Comparison of ENCODE assay signal across 9 mouse cellular contexts in genomic region chr10:115817056-115817724, GRCm38 (mm10). TPM values are rescaled to one million over a fixed set of nuclear protein-coding genes. Genes with fewer than 3 reads are reported as not detected.
A peak's percentile ranks its signal among the peaks of the same experiment; 100 is the strongest.
DNase-seq lines count a peak whose midpoint lies in the region; ATAC-seq and TF ChIP-seq lines count a peak whose summit lies in the region.
"Had no signal": no experiment of that assay in that cellular context is flagged by ENCODE, and none has a peak within 500 bp of the region (broad histone marks: within the 10 kb centered on the region; RNA-seq: fewer than 3 reads in every experiment).

No protein-coding gene starts in this region.

- TF ChIP-seq EP300 in liver, embryonic 14.5 days (IDR thresholded peaks at IDR 0.05; ENCODE audit: low read depth) = peak; percentile 51

- H3K4me3 ChIP-seq in embryonic facial prominence, embryonic 14.5 days (ENCODE audit: low read depth, low read length) = no peak overlapping the region
- no peak overlapping the region for H3K4me3 ChIP-seq in embryonic facial prominence, embryonic 10.5 days
- peak overlapping the region; percentile 88 to 98 for H3K4me3 ChIP-seq in liver, embryonic 14.5 days (ENCODE audit: insufficient read depth in 1 of 2, low read depth in 2 of 2, low read length in 2 of 2)
- no peak overlapping the region for H3K4me3 ChIP-seq in hindbrain, embryonic 11.5 days (ENCODE audit: low read depth, low read length)

- no peak overlapping the region for H3K4me2 ChIP-seq in embryonic facial prominence, embryonic 14.5 days (ENCODE audit: low read depth, low read length)
- peak overlapping the region; percentile 71 for H3K4me2 ChIP-seq in liver, embryonic 14.5 days (ENCODE audit: low read depth)
- H3K4me2 ChIP-seq in hindbrain, embryonic 11.5 days (replicated peaks; ENCODE audit: low read depth, low read length) = no peak overlapping the region

- no peak overlapping the region for H3K9ac ChIP-seq in embryonic facial prominence, embryonic 14.5 days (ENCODE audit: low read depth, low read length)
- H3K9ac ChIP-seq in liver, embryonic 14.5 days (replicated peaks) = peak overlapping the region; percentile 97
- no peak overlapping the region for H3K9ac ChIP-seq in hindbrain, embryonic 11.5 days (ENCODE audit: low read depth, low read length)

- no peaks in the 10 kb centered on the region for H3K4me1 ChIP-seq in embryonic facial prominence, embryonic 14.5 days (ENCODE audit: control insufficient read depth, insufficient read depth, low read length)
- peaks cover 9% of the 10 kb centered on the region for H3K4me1 ChIP-seq in embryonic facial prominence, embryonic 10.5 days
- H3K4me1 ChIP-seq in liver, embryonic 14.5 days (replicated peaks; ENCODE audit: control insufficient read depth in 2 of 2, insufficient read depth in 2 of 2, low read length in 1 of 2) = peaks cover 7 to 28% of the 10 kb centered on the region in 2 experiments
- no peaks in the 10 kb centered on the region for H3K4me1 ChIP-seq in hindbrain, embryonic 11.5 days (replicated peaks; ENCODE audit: control insufficient read depth, insufficient read depth, low read length)

- ATAC-seq in embryonic facial prominence, embryonic 14.5 days (ENCODE audit: low read depth) = no peak
- peak; percentile 65 to 80; a peak in 3 of 4 replicates for ATAC-seq in hematopoietic stem cell, adult 5-6 weeks (replicated peaks in 1 of 2; ENCODE audit: insufficient read depth in 1 of 2, low FRiP score in 2 of 2, low TSS enrichment in 1 of 2, low read depth in 1 of 2, poor library complexity in 2 of 2, severe bottlenecking in 2 of 2)
- peak; percentile 100 for ATAC-seq in liver, embryonic 14.5 days (ENCODE audit: insufficient read depth)
- no peak for ATAC-seq in hindbrain, embryonic 11.5 days (ENCODE audit: low FRiP score)

- H3K27ac ChIP-seq in embryonic facial prominence, embryonic 14.5 days (replicated peaks; ENCODE audit: low read depth, low read length) = peak overlapping the region; percentile 28; the same call in 1 of the 2 replicates
- H3K27ac ChIP-seq in embryonic facial prominence, embryonic 10.5 days (replicated peaks) = no peak overlapping the region
- peak overlapping the region; percentile 99 for H3K27ac ChIP-seq in liver, embryonic 14.5 days
- H3K27ac ChIP-seq in hindbrain, embryonic 11.5 days (ENCODE audit: low read depth, low read length) = no peak overlapping the region

- no peak for DNase-seq in embryonic facial prominence, embryonic 14.5 days (ENCODE audit: low spot score)
- no peak for DNase-seq in embryonic facial prominence, embryonic 10.5 days (ENCODE audit: low spot score)
- DNase-seq in liver, embryonic 14.5 days (ENCODE audit: low read depth in 3 of 3, low spot score in 3 of 3) = peak; percentile 74 to 81 (median 76)
- DNase-seq in skeletal muscle tissue, adult 2 months (ENCODE audit: low read depth, low spot score) = peak; percentile 42
- no peak for DNase-seq in retina, postnatal 1 day
- no peak for DNase-seq in layer of hippocampus, adult 9-10 months (ENCODE audit: low spot score)
- no peak for DNase-seq in hindbrain, embryonic 11.5 days (ENCODE audit: low spot score)
- DNase-seq: embryo, embryonic 11 days had no signal

- no peaks in the 10 kb centered on the region for H3K36me3 ChIP-seq in embryonic facial prominence, embryonic 14.5 days (ENCODE audit: control insufficient read depth, insufficient read depth, low read length)
- no peaks in the 10 kb centered on the region for H3K36me3 ChIP-seq in embryonic facial prominence, embryonic 10.5 days (replicated peaks)
- H3K36me3 ChIP-seq in liver, embryonic 14.5 days (replicated peaks; ENCODE audit: control insufficient read depth, insufficient read depth, low read depth) = peaks cover 17% of the 10 kb centered on the region
- no peaks in the 10 kb centered on the region for H3K36me3 ChIP-seq in hindbrain, embryonic 11.5 days (ENCODE audit: control insufficient read depth, insufficient read depth, low read length)

- no peaks in the 10 kb centered on the region for H3K27me3 ChIP-seq in embryonic facial prominence, embryonic 14.5 days (replicated peaks; ENCODE audit: control insufficient read depth, insufficient read depth, low read length)
- no peaks in the 10 kb centered on the region for H3K27me3 ChIP-seq in embryonic facial prominence, embryonic 10.5 days (replicated peaks; ENCODE audit: low read depth, poor library complexity, severe bottlenecking)
- H3K27me3 ChIP-seq in liver, embryonic 14.5 days (ENCODE audit: control insufficient read depth, insufficient read depth, low read length) = no peaks in the 10 kb centered on the region
- no peaks in the 10 kb centered on the region for H3K27me3 ChIP-seq in hindbrain, embryonic 11.5 days (ENCODE audit: control insufficient read depth, insufficient read depth, low read length)

- TF ChIP-seq CTCF in liver, embryonic 14.5 days (IDR thresholded peaks at IDR 0.05; ENCODE audit: low read depth) = no peak

- H3K9me3 ChIP-seq in embryonic facial prominence, embryonic 14.5 days (ENCODE audit: control insufficient read depth, low read length) = no peaks in the 10 kb centered on the region
- no peaks in the 10 kb centered on the region for H3K9me3 ChIP-seq in embryonic facial prominence, embryonic 10.5 days
- no peaks in the 10 kb centered on the region for H3K9me3 ChIP-seq in liver, embryonic 14.5 days (ENCODE audit: control insufficient read depth, low read length)
- no peaks in the 10 kb centered on the region for H3K9me3 ChIP-seq in hindbrain, embryonic 11.5 days (ENCODE audit: control insufficient read depth, low read length)

- 48% methylated on average over 13 of the region's 13 CpGs for WGBS in embryonic facial prominence, embryonic 14.5 days
- 60% methylated on average over 13 of the region's 13 CpGs for WGBS in embryonic facial prominence, embryonic 10.5 days
- 7% methylated on average over 13 of the region's 13 CpGs for WGBS in liver, embryonic 14.5 days (ENCODE audit: insufficient replicate concordance)
- 69% methylated on average over 13 of the region's 13 CpGs for WGBS in hindbrain, embryonic 11.5 days

RNA-seq across cellular contexts. Expression of gene Tspan8, which starts 0.6 kb away (rescaled TPM):
- 5.3 and 6.3 TPM in 2 replicates for polyA plus RNA-seq in embryonic facial prominence, embryonic 14.5 days (2014; fragmentation: Nextera tagmentation; extraction: Ambion mirVana)
- polyA plus RNA-seq in embryonic facial prominence, embryonic 10.5 days (2016; fragmentation: Nextera tagmentation; extraction: Ambion mirVana) = 0.34 and 0.76 TPM in 2 replicates
- 5.0 and 9.9 TPM in 2 replicates for total RNA-seq in hematopoietic stem cell, adult 5-6 weeks (2017)
- polyA plus RNA-seq in liver, embryonic 14.5 days (2012; rRNA removed) = 27.4 and 34.6 TPM in 2 replicates
- 58.0 and 72.8 TPM in 2 replicates for polyA plus RNA-seq in liver, embryonic 14.5 days (2014; fragmentation: Nextera tagmentation; extraction: Ambion mirVana)
- 1.4 and 1.5 TPM in 2 replicates for polyA plus RNA-seq in hindbrain, embryonic 11.5 days (2014; fragmentation: Nextera tagmentation; extraction: Ambion mirVana)

Comparison
In these comparisons a context has a peak if more than half of its experiments do, and no peak if none do; other contexts are left out.
1. H3K27ac ChIP-seq: peak in embryonic facial prominence, embryonic 14.5 days (single experiment) and liver, embryonic 14.5 days (single experiment); none in embryonic facial prominence, embryonic 10.5 days (single experiment) and hindbrain, embryonic 11.5 days (single experiment).
2. ATAC-seq: peak in hematopoietic stem cell, adult 5-6 weeks (2 of 2) and liver, embryonic 14.5 days (single experiment); none in embryonic facial prominence, embryonic 14.5 days (single experiment) and hindbrain, embryonic 11.5 days (single experiment).
3. DNase-seq: peak in liver, embryonic 14.5 days (3 of 3) and skeletal muscle tissue, adult 2 months (single experiment); none in embryonic facial prominence, embryonic 14.5 days (single experiment), embryonic facial prominence, embryonic 10.5 days (single experiment), retina, postnatal 1 day (single experiment), layer of hippocampus, adult 9-10 months (single experiment) and hindbrain, embryonic 11.5 days (single experiment).
4. H3K4me3 ChIP-seq: peak in liver, embryonic 14.5 days (2 of 2); none in embryonic facial prominence, embryonic 14.5 days (single experiment), embryonic facial prominence, embryonic 10.5 days (single experiment) and hindbrain, embryonic 11.5 days (single experiment).